Mouse (Mus musculus): ENCODE results near the gene Gm5134.

Gene Gm5134

DNA sequence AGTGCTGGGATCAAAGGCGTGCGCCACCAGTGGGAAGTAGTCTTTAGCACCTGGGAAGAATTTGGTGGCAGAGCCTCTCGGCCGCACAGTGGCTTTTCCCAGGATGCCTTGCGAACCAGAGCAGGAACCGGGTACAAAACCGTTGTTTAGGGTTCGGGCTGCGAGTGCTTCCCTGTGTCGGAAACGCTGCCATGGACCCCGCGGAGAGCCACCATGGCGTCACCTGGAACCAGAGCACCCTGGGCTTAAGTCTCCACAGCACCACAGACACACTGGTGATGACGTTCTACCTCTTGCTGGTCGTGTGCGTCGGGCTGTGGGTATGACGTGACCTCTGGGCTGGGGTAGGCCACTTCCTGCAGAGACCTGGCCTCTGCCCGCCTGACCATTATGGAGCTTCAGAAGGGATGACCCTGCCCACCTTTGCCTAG is at the start of gene Gm5134:
Gene Gm5134, plus strand, starts transcription at position 134 of the 431 bp plus-strand sequence.
- no peak for DNase-seq (ENCODE audit: low spot score)

DNA sequence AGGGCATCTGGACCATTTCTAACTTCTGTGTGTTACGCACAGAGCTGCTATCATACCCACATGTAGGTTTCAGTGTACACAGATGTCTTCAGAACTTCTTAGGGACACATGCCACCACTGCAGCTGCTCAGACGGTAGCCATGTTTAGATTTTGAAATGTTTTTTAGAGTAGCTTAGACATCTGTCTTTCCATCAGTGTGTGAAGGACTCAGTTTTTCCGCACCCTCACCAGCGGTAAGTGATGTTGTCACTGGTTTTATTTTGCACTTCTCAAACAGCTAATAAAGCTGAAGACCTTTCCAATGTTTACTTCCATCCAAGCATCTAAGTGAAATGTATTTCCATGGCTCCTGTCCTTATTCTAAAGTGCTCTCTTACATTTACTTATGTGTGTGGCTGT is 47.4 kb upstream of the Gm5134 start:
- no peak for DNase-seq (ENCODE audit: low spot score)

DNA sequence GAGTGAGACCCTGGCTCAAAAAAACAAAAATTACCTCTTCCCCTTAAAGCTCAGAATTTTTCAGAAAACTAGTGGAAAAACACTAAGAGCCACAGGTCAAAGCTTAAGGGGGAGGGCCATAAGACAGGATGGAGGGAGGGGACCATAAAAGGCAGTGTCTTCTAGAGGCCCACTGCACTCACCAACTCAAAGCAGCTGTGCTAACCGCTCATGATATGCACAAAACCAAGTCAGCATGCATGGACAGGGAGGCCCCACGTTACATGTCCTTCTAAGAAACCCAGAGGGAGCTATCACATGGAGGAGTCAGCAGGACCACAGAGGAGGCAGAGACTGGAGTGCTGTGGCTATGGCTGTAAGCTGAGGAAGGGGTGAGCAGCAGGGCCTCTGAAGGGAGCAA is 43.6 kb upstream of the Gm5134 start:
- DNase-seq (ENCODE audit: low spot score): no peak

DNA sequence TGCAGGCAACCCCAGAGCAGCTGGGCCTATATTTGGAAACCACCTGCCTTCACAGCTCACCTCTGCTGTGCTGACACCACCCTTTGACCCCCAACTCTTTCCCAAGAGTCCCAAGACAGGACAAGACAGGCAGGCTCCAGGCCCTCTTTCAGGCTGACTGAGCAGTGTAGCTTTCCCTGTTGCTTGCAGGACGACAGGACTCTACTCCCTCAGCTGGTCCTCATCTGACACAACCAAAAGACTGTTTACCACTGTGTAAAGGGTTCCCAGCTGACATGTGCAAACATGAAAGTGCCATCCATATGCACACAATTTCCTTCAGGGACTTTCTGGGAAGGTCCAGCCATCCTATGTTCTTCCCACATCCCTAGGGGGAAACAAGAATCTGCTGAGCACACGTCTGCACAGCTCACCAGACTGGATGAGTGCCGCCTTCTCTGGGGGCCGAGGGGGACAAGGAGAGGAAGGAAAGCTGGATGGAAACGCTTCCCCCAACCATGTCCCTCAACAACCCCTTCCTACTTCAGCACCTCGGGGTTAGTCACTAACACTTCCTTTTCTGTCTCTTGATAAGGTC is 41.2 kb upstream of the Gm5134 start:
- DNase-seq (ENCODE audit: low spot score): no peak

DNA sequence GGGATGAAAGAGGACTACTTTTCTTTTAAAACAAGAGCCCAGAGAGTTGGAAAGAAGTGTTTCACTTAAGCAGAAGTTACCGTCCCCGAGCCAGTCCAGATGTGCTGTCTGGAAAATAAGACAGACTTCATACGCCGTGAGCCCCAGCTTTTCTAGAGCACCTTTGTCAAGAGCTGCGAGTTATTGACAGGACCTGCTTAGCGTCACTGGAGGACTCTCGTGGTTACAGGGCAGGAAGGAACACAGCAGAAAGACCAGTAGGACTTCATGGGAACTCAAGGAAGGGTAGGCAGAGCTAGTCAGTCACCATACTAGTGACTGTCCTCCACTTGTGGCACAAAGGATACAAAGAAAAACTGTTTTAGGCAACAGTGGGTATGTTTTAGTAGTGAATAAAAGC is 38.8 kb upstream of the Gm5134 start:
- DNase-seq (ENCODE audit: low spot score): no peak

DNA sequence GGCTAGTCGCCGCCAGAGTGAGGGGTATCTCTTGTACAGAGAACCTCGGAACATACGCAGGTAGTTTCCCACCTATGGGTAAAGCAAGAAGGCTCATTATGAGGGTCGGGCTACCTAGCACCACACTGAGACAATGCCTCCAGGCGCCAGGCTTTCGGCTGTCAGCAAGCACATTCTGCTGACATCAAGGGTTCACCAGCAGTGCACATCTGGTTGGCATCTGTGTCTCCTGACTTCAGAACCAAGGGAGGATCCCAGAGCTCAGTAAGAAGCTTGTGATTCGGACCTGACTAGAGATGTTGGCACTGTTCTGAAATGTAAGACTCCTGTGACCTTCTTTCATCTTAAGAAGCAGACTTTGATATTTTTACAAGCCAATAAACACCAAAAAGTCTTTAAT is 37.5 kb upstream of the Gm5134 start:
- no peak for DNase-seq (ENCODE audit: low spot score)

DNA sequence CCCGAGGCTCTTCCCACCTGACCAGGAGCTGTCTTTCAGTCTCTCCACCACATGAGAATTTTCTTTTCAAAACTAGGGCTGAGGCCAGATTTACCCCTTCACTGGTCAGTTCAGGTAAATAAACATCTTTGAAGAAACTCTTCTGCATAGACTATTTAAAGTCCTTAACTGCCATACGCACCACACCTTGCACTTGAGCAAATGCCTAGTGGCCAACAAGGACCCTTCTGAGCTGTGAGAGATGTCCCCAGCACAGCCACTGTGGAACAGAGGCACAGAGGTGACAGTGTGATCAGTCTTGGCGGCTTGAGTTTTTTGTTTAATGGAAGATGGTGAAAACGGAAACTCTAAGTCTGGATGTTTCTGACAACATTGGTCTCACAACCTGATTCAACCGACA is 35.3 kb upstream of the Gm5134 start:
- DNase-seq (ENCODE audit: low spot score): no peak

DNA sequence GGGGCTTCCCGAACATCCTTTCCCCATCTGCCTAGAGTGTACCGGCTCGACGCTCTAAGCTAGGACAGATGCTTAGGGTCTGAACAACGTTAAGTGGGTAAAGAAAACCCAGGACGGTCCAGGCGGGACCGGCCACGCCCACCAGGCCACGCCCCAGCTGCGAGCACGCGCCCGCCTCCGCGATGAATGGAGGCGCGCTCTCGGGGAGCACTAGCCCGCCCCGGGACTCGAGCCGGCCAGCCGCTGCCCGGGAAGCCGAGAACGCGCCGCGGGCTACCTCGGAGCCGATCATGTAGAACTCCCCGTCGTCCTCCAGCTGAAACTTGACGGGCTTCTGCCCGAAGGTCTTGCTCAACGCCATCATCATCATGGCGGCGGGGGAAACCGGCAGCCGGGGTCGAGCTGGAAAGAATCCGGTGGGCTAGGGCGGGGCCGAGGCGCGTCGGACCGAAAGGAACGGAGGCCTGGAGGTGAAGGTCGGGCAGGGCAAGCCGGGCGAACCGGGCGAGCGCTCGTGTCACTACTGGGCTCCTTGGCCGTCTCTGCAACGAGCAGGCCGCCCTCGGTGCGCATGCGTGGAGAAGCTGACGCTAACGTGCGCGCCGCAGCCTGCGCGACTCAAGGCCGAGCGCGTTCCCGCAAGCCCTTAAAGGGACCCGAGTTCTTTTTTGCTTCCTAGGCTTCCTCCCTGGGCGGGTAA is 33.1 kb upstream of the Gm5134 start, which contains the start of gene Smarcb1:
Gene Smarcb1, minus strand, starts transcription at position 592 of the 700 bp plus-strand sequence.
- DNase-seq (ENCODE audit: low spot score): peak; percentile 96

DNA sequence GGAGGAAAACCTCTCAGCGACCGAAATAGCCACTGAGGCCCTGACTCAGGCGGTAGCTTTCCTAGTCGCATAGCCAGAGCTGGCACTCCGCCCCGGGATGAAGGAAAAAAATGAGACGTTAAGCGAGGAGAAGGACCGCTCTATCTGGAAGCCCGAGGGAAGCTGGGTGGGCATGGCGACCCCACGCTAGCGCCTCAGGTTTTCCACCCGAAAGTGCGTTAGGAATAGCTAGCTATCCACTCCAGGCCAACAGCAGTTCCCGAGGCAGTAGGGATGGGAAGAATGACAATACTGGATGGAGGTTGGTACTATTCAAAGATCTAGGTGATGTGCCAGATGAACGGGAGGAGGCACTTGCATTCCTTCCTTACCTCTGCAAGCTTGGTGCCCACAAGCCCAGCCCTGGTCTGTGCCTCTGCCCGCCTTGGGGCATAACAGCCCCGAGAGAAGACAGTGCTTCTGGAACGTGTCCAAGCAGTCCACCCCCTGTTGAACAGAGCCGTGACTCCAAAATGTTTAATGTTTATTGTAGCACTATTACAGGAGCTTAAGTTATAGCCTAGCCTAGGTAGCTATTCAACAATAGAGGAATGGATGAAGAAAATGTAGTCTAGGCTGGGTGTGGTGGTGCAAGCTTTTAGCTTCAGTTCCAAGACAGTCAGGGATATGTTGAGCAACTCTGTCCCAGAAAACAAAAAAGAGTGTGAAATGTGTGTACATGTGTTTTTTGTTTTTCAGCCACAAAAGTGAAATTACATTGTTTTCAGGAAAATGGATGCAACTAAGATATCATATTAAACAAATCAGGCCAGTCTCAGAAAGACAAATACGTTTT is 32.4 kb upstream of the Gm5134 start:
- DNase-seq (ENCODE audit: low spot score): peak; percentile 24

DNA sequence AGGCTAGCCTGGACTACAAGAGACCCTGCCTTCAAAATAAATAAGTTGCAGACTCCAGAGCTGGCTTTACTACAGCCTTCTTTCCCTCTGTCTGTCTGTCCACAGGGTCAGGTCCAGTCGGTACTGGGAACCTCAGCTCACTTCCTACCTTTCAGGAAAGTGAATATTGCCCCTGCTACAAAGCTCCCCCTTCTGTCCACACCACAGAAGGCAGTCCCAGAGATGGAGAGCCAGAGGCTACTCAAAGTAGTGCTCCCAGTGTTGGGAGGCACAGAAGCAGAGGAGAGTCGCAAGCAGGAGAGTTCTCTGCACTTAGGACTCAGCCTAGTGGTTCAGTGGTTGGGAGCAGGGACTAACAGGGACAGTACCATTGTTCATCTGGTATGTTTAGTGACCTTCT is 30.0 kb upstream of the Gm5134 start:
- no peak for DNase-seq (ENCODE audit: low spot score)

DNA sequence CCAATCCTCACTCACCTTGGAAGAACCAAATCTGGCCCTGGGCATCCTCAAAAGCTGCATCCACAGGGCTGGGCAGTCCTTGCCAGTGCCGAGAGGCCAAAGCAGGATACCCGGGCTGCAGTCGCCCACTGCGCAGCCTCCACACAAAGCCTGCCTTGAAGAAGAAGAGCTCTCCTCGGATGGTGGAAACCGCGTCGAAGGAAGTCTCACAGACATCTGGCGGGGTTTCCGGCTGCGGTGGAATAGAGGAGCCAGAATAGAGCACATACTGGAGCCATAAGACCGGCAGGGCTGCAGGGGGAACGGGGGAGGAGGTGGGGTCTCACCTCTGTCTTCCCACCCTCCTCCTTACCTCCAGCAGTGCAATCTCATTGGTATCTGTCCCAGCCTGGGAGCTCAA is 27.9 kb upstream of the Gm5134 start:
- no peak for DNase-seq (ENCODE audit: low spot score)

DNA sequence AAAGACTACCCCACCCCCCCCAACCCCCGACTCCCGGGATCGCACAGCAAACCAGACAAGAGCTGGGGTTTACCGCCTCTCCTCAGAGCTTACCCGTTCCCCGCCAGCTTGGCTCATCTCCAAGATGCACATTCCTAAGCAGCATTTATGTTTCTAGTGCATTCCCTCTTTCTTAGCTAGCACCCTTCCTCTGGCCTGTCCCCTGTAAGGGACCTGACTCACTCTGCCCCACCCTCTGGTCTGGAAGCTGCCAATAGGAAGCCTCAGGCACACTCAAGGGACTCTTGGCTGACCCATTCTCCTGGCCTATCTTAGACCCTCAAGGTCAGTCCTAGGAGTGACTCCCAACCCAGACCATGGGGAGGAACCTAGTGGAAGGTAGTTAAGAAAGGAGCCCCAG is 24.0 kb upstream of the Gm5134 start:
- DNase-seq (ENCODE audit: low spot score): peak; percentile 37

DNA sequence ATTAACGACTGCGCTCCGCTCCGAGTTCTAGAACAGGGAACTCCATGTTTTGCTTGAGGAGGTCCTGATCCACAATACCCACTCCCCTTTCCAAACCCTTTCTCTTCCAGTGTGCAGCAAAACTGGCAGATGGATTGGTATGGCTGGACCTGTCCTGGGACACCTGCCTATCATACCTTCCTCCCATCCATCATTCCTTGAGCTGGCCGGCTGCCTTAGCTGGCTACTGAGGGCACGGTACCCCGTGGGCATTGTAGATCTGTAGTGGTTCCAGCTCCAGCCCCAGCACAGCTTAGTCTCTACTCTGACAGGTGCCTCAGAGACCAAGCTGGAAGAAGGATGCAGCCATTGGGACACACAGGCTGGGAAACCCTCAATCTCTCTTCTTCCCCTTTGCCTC is 23.0 kb upstream of the Gm5134 start:
- DNase-seq (ENCODE audit: low spot score): no peak

DNA sequence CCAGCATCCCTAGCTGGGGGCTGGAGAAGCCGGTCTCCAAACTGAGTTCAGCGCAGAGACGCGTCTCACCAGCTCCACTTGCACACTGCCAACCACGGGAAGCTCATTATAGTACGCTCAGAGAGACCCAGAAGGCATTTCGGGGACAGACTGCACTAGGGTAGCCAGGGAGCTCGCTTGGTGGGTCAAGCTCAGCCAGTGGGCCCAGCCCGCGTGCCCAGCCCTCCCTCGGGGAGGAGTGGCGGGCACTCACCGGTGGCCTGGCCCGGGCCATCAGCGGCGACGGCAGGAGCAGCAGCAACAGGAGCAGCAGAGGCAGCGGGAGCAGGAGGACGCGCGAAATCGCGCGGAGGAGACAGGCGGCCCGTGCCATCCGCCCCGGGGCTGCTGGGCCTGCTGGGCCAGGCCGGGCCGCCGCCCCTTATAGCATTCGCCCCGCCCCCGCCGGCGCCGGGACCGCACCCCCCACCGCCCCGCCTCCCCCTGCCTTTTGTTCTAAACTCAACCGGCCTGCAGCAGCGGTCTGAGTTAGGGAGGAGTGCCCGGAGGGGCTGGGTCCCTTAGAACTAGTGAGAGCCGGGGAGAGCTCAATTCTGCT is 22.1 kb upstream of the Gm5134 start:
- DNase-seq (ENCODE audit: low spot score): peak; percentile 72

DNA sequence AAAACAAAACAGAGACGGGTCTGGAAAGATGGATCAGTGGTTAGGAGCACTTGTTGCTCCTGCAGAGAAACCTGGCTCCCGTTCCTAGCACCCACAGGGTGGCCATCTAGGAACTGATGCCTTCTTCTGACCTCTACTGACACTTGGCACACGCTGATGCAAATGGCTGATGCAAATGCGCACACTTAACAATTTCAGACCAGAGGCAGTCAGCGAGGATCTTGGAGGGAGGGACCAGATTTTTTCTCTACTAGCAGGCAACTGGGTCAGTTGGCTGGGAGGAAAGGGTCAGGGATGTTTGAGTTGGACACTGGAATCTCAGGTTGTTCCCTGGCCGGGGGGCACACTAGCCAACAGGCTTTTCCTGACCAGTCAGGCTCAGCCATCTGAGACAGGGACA is 21.4 kb upstream of the Gm5134 start, which contains the start of gene Chchd10:
Gene Chchd10, plus strand, starts transcription at position 240 of the 400 bp plus-strand sequence.
- DNase-seq (ENCODE audit: low spot score): peak; percentile 28

DNA sequence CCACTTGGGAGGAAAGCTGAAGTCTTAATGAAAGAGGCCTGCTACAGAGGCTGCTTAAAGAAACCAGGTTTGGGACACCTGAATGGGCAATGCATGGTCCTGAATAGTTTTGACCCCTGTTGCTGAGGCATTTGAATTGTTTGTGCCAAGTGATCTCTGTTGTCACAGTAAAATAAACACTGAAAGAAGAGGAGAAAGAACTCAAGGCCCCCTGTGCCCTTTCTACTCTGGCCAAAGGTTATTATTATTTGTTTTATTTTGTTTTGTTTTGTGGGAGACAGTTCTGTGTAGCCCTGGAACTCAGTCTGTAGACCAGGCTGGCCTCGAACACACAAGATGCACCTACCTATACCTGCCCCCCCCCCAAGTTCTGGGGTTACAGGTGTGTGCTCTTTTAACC is 19.3 kb upstream of the Gm5134 start:
- no peak for DNase-seq (ENCODE audit: low spot score)

DNA sequence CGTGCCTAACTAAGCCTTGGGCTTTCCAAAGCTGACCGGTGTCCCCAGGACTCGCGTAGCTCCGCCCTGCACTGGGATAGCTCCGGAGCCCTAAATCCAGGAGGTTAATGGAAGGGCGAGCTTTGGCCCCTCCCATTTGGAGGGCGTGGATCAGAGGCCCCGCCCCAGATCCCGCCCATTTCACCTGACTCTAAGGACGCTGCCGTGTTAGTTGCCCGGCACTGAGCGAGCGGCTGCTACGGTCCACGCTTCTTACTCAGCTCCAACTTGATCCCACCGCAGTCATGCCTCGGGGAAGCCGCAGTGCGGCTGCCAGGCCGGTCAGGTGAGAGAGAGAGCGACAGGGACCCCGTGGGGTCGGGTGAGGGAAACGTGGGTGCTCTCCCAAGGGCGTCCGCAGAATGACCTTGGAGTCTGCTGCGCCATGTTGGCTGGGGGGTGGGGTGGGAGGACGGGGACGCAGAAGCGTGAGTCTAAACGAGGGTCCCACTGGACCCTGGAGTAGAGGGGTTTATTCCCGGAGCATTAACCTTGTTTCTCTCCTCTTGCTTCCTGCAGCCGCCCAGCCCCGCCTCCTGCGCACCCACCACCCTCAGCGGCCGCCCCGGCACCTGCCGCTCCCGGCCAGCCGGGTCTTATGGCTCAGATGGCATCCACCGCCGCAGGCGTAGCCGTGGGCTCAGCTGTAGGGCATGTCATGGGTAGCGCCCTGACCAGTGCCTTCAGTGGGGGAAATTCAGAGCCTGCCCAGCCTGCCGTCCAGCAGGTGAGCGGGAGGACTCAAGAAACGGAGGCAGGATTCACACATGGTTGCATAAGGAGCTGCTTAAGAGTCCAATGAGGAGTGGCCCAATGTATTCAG is 18.4 kb upstream of the Gm5134 start, which contains the start of gene Mmp11:
Gene Mmp11, minus strand, starts transcription at position 817 of the 862 bp plus-strand sequence.
- peak; percentile 88 for DNase-seq (ENCODE audit: low spot score)

DNA sequence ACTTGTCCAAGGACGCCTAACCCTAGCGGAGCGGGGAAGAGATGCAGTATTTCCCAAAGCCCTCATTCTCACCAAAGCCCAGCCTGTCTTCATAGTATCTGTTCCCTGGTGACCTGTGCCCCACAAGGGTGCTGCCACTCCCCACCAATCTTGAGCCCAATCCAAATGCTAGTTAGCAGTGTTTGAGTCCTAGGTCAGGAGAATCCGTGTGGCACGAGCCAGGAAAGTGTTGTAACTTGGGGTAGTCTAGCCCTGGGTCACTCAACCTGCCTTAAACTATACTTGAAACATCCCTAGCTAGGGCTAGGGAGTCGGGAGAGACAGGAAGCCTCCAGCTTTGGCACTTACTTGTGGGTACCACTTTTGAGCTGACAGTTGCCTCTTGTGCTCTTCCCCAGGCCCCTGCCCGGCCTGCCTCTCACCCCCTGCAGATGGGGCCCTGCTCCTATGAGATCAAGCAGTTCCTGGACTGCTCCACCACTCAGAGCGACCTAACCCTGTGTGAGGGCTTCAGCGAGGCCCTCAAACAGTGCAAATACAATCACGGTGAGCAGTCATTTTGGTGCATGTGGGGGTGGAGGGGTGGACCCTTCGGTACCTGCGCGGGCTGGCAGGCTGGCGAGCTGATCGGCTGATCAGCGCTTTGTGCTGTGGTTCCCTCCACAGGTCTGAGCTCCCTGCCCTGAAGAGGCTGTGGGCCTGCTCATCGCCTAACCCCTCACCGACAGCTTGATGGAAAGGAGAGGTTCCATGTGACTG is 17.2 kb upstream of the Gm5134 start:
- peak; percentile 26 for DNase-seq (ENCODE audit: low spot score)

DNA sequence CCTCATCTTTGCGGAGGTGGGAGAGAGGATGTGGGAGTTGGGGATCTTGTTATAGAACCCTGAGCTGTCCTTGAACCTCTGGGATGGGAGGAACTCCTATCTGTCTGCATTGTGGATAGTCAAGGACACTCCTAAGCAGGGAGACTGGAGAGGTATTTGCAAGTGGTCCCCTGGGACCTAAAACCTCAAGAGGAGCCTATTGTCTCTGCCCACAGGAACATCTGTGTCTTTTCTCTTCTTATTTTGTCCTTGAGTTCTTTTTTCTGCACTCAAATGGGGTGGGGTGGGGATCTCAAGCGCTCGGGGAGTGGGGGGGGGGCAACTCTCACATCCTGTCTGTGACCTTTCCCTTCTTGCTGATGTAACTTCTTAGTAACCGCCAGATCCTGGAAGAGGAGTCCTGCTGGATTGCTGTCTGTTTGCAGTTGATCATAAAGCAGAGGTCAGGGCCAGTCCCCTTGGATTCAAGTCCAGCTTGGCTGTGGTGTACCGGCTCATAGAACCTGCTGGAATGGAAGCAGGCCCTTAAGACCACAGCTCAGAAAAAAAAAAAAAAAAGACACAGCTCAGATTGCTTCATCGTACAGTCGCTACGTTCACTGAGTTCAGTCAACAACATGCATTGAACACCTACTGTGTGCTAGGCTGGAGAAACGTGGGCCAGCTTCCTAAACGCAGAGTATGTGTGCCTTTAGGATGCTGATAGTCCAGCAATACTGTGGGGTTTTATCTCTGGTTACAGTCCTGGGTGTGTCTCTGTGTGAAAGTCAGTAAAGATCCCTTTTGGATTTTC is 16.3 kb upstream of the Gm5134 start:
- DNase-seq (ENCODE audit: low spot score): peak; percentile 81

Data from MN1 (cell line).